Mouse (Mus musculus): ENCODE results near the gene Tmx1.

Gene Tmx1

DNA sequence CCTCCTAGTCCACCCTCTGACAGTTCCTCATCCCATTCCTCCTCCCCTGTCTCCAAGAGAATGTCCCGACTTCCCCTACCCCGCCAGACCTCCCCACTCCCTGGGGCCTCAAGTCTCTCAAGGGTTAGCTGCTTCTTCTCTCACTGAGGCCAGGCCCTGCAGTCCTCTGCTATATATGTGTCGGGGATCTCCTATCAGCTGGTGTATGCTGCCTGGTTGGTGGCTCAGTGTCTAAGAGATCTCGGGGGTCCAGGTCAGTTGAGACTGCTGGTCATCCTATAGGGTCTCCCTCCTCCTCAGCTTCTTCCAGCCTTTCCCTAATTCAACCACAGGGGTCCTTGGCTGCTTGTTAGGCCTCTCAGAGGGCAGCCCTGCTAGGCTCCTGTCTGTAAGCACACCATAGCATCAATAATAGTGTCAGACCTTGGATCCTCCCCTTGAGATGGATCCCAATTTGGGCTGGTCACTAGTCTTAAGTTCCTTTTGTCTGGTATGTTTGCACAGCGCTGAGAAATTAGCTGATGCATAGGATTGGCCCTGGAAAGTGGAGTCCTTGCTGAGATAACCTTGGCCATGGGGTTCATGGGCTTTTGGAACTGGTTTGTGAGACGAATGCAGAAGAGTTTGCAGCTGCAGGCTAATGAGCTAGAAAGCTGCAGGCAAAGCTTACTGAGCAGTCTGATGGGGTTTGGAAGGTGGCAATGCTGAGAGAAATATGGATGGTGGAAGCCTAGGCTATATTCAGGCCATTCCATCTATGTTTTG lies 34.0 kb downstream of the Tmx1 start:
- DNase-seq: no peak

- DNase-seq: no peak
These were observed 39.5 kb downstream of the Tmx1 start for GRCm38 (mm10) chr12:70492441-70492840.

DNA sequence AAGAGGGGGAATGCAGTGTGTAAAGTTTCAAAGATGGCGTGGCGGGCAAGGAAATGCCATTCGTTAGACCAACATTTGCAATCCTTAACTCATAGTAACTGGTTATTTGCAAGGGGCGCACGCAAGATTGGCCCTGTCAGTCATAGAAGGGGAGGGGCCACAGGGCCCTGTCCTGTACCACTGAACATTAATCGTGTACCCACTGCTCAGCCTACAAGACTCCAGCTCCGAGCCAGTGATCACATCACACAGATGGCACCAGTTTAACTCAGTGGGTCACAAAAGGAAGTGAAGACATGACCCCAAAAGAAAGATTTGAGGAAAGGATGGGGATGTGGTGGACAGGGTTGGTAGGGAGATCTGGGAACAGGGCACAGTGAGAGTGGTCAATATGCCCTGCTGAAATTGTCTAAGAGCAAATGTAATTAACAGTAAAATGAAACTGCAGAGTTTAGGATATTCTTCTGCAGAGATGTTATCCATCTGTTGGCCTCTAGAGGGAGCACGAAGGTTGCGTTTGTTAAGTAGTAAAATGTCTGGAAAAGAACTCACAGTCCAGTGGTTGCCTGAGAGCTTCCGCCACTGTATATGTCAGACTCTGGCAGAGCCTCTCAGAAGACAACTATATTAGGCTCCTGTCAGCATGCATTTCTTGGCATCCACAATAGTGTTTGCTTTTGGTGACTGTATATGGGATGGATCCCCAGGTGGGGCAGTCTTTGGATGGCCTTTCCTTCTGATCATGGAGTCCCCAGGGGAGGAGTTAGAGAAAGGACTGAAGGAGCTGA lies 41.8 kb downstream of the Tmx1 start:
- DNase-seq: peak; percentile 29

GRCm38 (mm10) chr12:70495282-70495922 lies 42.5 kb downstream of the Tmx1 start:
- no peak for DNase-seq

GRCm38 (mm10) chr12:70498091-70498490 lies 45.2 kb downstream of the Tmx1 start:
- DNase-seq: no peak

DNA sequence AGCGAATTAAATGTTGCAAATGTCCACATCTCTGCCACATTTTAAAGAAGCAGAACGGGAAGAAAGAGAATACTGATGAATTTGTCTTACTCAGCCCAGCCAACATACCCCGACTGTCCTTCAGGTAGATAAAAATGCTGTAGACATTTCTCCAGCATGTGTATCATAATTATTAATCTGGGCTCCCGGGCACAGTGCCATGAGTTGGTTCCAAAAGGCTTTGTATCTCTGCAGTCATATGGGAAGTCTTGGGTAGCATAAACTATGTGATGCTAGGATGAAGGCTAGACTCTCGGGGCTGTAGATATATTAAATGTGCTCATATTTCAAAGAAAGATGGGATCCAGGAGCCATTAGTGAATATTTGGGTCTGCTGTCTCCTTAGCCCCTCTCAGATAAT lies 53.1 kb downstream of the Tmx1 start:
- DNase-seq: no peak

- DNase-seq: no peak
These were observed 59.1 kb downstream of the Tmx1 start for GRCm38 (mm10) chr12:70512023-70512422.

DNA sequence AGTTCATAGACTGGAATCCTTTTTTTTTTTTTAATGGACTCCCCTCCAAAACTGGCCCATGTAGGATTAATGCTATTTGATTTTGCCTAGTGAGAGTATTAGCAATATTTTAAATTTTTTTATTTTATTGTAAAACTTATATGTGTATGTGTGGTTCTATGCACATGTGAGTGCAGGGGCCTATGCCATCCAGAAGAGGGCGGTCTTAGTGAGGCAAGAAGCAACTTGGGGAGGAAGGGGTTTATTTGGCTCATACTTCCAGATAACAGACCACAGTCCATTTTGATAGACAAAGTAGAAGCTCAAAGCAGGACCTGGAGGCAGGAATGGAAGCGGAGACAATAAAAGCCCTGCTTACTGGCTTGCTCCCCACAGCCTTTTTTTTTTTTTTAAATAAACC lies 59.5 kb downstream of the Tmx1 start:
- DNase-seq: no peak

All from kidney, adult 18-20 months (tissue).